ENCODE assay signal across 21 mouse cellular contexts in the genomic region with DNA sequence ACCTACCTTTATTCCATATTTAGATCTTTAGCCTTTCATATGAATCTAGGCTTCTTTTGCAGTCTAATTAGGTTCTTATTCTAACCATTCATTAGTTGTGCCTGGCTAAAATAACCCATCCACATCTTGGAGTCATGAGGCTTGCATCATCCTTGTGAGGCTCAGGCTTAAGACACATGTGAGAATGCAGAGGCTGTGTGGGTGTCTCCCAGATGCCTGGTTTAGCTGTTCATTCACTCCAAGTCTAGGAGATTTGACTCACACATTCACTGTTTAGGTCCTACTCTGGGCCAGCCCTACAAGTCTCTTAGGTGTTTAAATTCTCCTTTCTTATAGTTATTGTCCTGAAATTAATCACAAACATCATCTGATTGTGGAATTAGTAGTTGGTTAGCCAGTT. TPM values are rescaled to one million over a fixed set of nuclear protein-coding genes. Genes with fewer than 3 reads are reported as not detected.
DNase-seq lines count a peak whose midpoint lies in the region; ATAC-seq and TF ChIP-seq lines count a peak whose summit lies in the region.
"Had no signal": no experiment of that assay in that cellular context is flagged by ENCODE, and none has a peak within 500 bp of the region (broad histone marks: within the 10 kb centered on the region; RNA-seq: fewer than 3 reads in every experiment).

No protein-coding gene starts in this region.

- TF ChIP-seq POLR2A in myocyte (IDR thresholded peaks at IDR 0.05; ENCODE audit: insufficient read length, low read depth): no peak

- H3K36me3 ChIP-seq in myocyte (ENCODE audit: control insufficient read depth, insufficient read depth): no peaks in the 10 kb centered on the region
- H3K36me3 ChIP-seq: embryonic facial prominence, embryonic 10.5 days; embryonic facial prominence, embryonic 12.5 days; forebrain, embryonic 15.5 days had no signal

- peak; percentile 93 for ATAC-seq in frontal cortex, adult (ENCODE audit: low TSS enrichment)
- ATAC-seq: forebrain, embryonic 13.5 days; forebrain, embryonic 15.5 days had no signal

- H3K4me3 ChIP-seq in myocyte: no peak overlapping the region
- H3K4me3 ChIP-seq: embryonic facial prominence, embryonic 10.5 days; embryonic facial prominence, embryonic 12.5 days; forebrain, embryonic 13.5 days; forebrain, embryonic 15.5 days had no signal

- DNase-seq in frontal cortex, postnatal 10 days (ENCODE audit: low spot score in 2 of 2): no peak
- peak; percentile 15 for DNase-seq in right cerebral cortex, postnatal 25 days
- no peak for DNase-seq in right cerebral cortex, postnatal 10 days (ENCODE audit: low spot score in 2 of 2)
- DNase-seq in 3T3-L1 (ENCODE audit: low read depth, low spot score): peak; percentile 22
- no peak for DNase-seq in heart, adult 18-20 months
- no peak for DNase-seq in lung, postnatal 4 days
- DNase-seq: adrenal gland, adult 2 months; adrenal gland, postnatal 10 days; adrenal gland, postnatal 25 days; cerebellum, adult 11-12 months; cerebellum, adult 2 months; cerebellum, adult 9-10 months; cerebellum, postnatal 10 days; cerebellum, postnatal 25 days had no signal

- H3ac ChIP-seq in myocyte (ENCODE audit: control insufficient read depth, insufficient read length): no peak overlapping the region

- no peaks in the 10 kb centered on the region for H3K79me2 ChIP-seq in myocyte (ENCODE audit: control insufficient read depth, insufficient read depth)

- H3K4me2 ChIP-seq in myocyte (ENCODE audit: low read depth): no peak overlapping the region
- H3K4me2 ChIP-seq: embryonic facial prominence, embryonic 12.5 days; forebrain, embryonic 13.5 days; forebrain, embryonic 15.5 days had no signal

- no peaks in the 10 kb centered on the region for H3K27me3 ChIP-seq in myocyte (ENCODE audit: control insufficient read depth, insufficient read depth, insufficient read length)
- H3K27me3 ChIP-seq: embryonic facial prominence, embryonic 12.5 days; forebrain, embryonic 13.5 days; forebrain, embryonic 15.5 days had no signal

TF ChIP-seq in myocyte, 11 proteins besides CTCF, POLR2A, EP300 and RAD21:
- TF ChIP-seq REST (IDR thresholded peaks at IDR 0.05; ENCODE audit: insufficient read depth, insufficient read length) (no peak), USF1 (IDR thresholded peaks at IDR 0.05; ENCODE audit: low read depth) (no peak), POLR2AphosphoS2 (IDR thresholded peaks at IDR 0.05; ENCODE audit: insufficient read length, low read depth) (no peak), CEBPB (IDR thresholded peaks at IDR 0.05; ENCODE audit: insufficient read depth, poor library complexity, severe bottlenecking) (0 out of 2 replicates have a peak, but pooled peaks have one; percentile 17), TCF3 (IDR thresholded peaks at IDR 0.05; ENCODE audit: insufficient read length, low read depth) (no peak), MAX (IDR thresholded peaks at IDR 0.05; ENCODE audit: low read depth) (no peak)

RNA-seq across cellular contexts. Expression of a gene that starts 17.3 kb away (rescaled TPM):
- 0.31 TPM for polyA plus RNA-seq in myocyte (2012; fragmentation: generic; extraction: Trizol)
- total RNA-seq in heart, adult 18-20 months (2021): 1 to 10 TPM; 2.7 to 2.8 TPM
- total RNA-seq: MEL had no signal

Comparison
In these comparisons a context has a peak if more than half of its experiments do, and no peak if none do; other contexts are left out.
1. DNase-seq: peak in right cerebral cortex, postnatal 25 days (single experiment) and 3T3-L1 (single experiment); none in frontal cortex, postnatal 10 days (0 of 2), right cerebral cortex, postnatal 10 days (0 of 2), heart, adult 18-20 months (0 of 2) and lung, postnatal 4 days (0 of 2).